Mouse (Mus musculus): ENCODE measurements around the gene Rapgef2.

Rapgef2 gene

DNA sequence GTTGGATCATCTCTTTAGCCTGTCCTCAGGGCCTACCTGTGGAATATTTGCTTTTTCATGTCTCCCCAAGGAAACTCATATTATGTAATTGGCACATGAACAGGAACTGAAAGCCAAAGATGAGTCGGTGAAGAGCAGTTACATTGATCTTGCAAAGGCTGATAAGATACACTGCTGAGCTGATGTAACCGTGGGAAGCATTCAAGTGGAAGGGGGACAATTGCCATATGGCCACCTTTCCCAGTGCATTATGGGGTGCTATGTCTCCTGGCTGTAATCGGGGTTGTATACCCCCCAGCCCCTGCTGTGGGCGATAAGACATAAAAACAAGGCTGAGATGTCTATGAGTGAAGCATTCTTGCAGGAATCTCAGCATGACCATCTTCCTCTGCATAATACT lies 268.9 kb downstream of the Rapgef2 start:
- no peak for DNase-seq

DNA sequence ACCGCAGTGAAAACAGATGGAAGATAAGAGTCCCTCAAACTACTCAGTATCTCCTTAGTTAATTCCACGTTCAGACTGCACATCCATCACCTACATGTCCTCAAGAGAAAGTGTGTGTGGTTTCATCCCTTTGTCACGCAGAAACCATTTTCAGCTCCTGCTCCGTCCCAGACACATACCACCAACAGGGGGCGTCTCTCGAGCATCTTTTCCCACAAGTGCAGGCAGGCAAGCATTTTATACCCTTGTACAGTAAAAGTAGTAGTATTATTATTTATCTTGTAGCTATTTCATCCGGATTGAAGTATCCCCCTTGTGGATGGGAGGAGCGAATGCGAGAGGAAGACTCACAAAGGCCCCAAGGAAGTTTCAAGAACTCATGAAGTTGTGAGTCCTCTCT lies 269.5 kb downstream of the Rapgef2 start:
- DNase-seq, result no peak

DNA sequence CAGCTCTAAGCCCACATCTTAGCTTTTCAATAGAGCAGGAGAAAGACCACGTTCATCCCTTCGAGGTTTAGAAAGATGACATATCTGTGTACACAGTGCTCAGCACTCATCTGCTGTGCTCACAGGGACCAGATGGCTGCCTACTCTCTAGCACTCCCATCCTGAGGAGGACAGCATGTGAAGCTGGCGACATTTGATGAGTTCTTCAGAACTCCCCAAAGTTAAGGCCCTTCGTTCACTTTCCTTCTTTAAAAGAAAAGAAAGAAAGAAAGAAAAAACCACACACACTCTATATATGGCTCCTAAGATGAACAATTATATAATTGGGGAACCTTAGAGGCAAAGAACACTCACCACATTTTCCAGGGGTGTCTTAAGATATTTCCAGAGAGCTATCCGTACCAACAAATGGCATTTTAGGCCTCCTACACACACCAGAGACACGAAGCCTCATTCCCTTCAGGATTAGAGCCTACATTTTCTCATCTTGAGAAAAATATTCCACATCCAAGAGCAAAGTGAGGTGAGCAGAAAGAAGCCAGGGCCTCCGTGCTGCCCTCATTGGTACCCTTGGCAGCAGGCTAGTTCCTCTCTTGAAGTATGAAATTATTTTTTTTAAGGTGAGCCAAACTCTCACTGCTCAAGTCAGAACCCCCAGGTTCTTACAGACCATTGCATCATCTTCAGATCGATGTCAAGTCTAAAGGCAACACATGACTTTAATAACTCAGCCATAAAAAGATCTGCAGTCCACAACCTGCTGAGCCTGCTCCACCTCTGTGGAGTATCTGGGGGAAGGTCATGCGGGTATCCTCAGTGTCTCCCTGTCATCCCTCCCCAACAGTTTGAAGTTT lies 270.5 kb downstream of the Rapgef2 start:
- no peak for DNase-seq
